Mouse (Mus musculus) liver, adult 2 months (tissue): ENCODE measurements around the gene C2cd2.

Experiments
- CTCF ChIP-seq: fragments of 200-500 bp; IDR thresholded peaks from 2 replicates; pipeline ENCODE4 v1.5.1; 2011; ENCODE audit warnings: low read depth, low read length, control low read depth
- POLR2A ChIP-seq: fragments of 200-500 bp; IDR thresholded peaks from 2 replicates; pipeline ENCODE4 v1.6.1; 2011; ENCODE audit warnings: low read length, control low read depth; ENCODE audit not compliant: insufficient read depth; ENCODE audit errors: extremely low read depth

GRCm38 (mm10) chr16:97851061-97851740 lies 111.2 kb downstream of the C2cd2 start:
- no peak for TF ChIP-seq CTCF
- TF ChIP-seq POLR2A: no peak
